In the genomic region with DNA sequence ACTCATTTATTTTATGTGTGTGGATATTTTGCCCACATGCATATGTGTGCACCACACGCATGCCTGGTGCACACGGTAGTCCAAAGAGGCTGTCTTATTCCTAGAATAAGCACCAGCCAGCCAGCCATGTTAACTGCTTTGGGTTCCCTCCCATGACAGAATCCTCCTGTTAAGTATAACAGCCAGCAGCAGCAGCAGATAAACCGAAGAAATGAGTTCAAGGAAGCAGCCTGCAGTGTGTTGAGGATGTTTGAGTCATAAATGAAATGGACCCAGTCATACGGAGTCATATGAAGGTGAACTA, we compare ENCODE assay signal across 11 mouse cellular contexts. TPM values are rescaled to one million over a fixed set of nuclear protein-coding genes. Genes with fewer than 3 reads are reported as not detected.
DNase-seq lines count a peak whose midpoint lies in the region; ATAC-seq lines count a peak whose summit lies in the region.
"Had no signal": no experiment of that assay in that cellular context is flagged by ENCODE, and none has a peak within 500 bp of the region (broad histone marks: within the 10 kb centered on the region; RNA-seq: fewer than 3 reads in every experiment).

No protein-coding gene starts in this region.

- H3K4me2 ChIP-seq in kidney, embryonic 15.5 days, result peak overlapping the region; percentile 54
- H3K4me2 ChIP-seq in neural tube, embryonic 12.5 days (replicated peaks), result 0 out of 2 replicates have a peak overlapping the region, but pooled peaks have one; percentile 49
- H3K4me2 ChIP-seq in liver, embryonic 15.5 days, result peak overlapping the region; percentile 62; the same call in 1 of the 2 replicates

- no peaks in the 10 kb centered on the region for H3K36me3 ChIP-seq in kidney, embryonic 15.5 days
- no peaks in the 10 kb centered on the region for H3K36me3 ChIP-seq in neural tube, embryonic 12.5 days
- no peaks in the 10 kb centered on the region for H3K36me3 ChIP-seq in liver, embryonic 15.5 days (replicated peaks)

- peaks cover 8% of the 10 kb centered on the region; the same call in 1 of the 2 replicates for H3K4me1 ChIP-seq in kidney, embryonic 15.5 days
- H3K4me1 ChIP-seq in neural tube, embryonic 12.5 days, result peaks cover 2% of the 10 kb centered on the region; the same call in 1 of the 2 replicates
- peaks cover 12% of the 10 kb centered on the region for H3K4me1 ChIP-seq in liver, embryonic 15.5 days (replicated peaks)

- no peaks in the 10 kb centered on the region for H3K9me3 ChIP-seq in kidney, embryonic 15.5 days (replicated peaks)
- no peaks in the 10 kb centered on the region for H3K9me3 ChIP-seq in neural tube, embryonic 12.5 days
- H3K9me3 ChIP-seq in liver, embryonic 15.5 days (replicated peaks), result no peaks in the 10 kb centered on the region

- DNase-seq in kidney, postnatal 36 days, result no peak
- no peak for DNase-seq in neural tube, embryonic 10.5 days (ENCODE audit: extremely low spot score, low spot score)
- DNase-seq in thymus, postnatal 36 days, result no peak
- no peak for DNase-seq in layer of hippocampus, adult 18-20 months (ENCODE audit: low spot score in 2 of 2)
- DNase-seq: heart, adult 11 months had no signal

- 34% methylated on average over 4 of the region's 4 CpGs for WGBS in kidney, embryonic 15.5 days
- 35% methylated on average over 4 of the region's 4 CpGs for WGBS in neural tube, embryonic 12.5 days
- 26% methylated on average over 4 of the region's 4 CpGs for WGBS in liver, embryonic 15.5 days (ENCODE audit: insufficient replicate concordance)

- no peak overlapping the region for H3K9ac ChIP-seq in kidney, embryonic 15.5 days
- no peak overlapping the region for H3K9ac ChIP-seq in neural tube, embryonic 12.5 days
- no peak overlapping the region for H3K9ac ChIP-seq in liver, embryonic 15.5 days

- no peak overlapping the region for H3K27ac ChIP-seq in kidney, embryonic 15.5 days
- no peak overlapping the region for H3K27ac ChIP-seq in neural tube, embryonic 12.5 days
- H3K27ac ChIP-seq in liver, embryonic 15.5 days (replicated peaks), result no peak overlapping the region

- H3K27me3 ChIP-seq in kidney, embryonic 15.5 days, result no peaks in the 10 kb centered on the region
- no peaks in the 10 kb centered on the region for H3K27me3 ChIP-seq in neural tube, embryonic 12.5 days (replicated peaks)
- H3K27me3 ChIP-seq in liver, embryonic 15.5 days, result no peaks in the 10 kb centered on the region

- ATAC-seq in kidney, embryonic 15.5 days (replicated peaks; ENCODE audit: low FRiP score), result no peak
- ATAC-seq in neural tube, embryonic 12.5 days (ENCODE audit: low FRiP score, low read depth), result no peak
- no peak for ATAC-seq in liver, embryonic 15.5 days (ENCODE audit: insufficient read depth)
- ATAC-seq: hindbrain, embryonic 16.5 days had no signal

- no peak overlapping the region for H3K4me3 ChIP-seq in kidney, embryonic 15.5 days (replicated peaks)
- H3K4me3 ChIP-seq in neural tube, embryonic 12.5 days, result no peak overlapping the region
- H3K4me3 ChIP-seq in liver, embryonic 15.5 days (replicated peaks), result no peak overlapping the region; the same call in 1 of the 2 replicates

RNA-seq across cellular contexts. Expression of gene Plet1, which starts 31.2 kb away (rescaled TPM):
- 24.8 TPM in 2 replicates for polyA plus RNA-seq in kidney, embryonic 15.5 days (2015; fragmentation: Nextera tagmentation; extraction: Ambion mirVana)
- polyA plus RNA-seq in neural tube, embryonic 12.5 days (2016; fragmentation: Nextera tagmentation; extraction: Ambion mirVana), result 0.22 and 0.24 TPM in 2 replicates
- polyA plus RNA-seq in liver, embryonic 15.5 days (2015; fragmentation: Nextera tagmentation; extraction: Ambion mirVana), result 0.17 and 0.35 TPM in 2 replicates
- total RNA-seq in layer of hippocampus, adult 18-20 months (2021), result under 1 TPM in 1 of 2 experiments, not detected in 1; 0.25 TPM
- total RNA-seq: left cerebral cortex, postnatal 10 days had no signal
- polyA plus RNA-seq: erythroblast, embryonic 14.5 days had no signal

Comparison
In these comparisons a context has a peak if more than half of its experiments do, and no peak if none do; other contexts are left out.
1. RNA of gene Plet1, which starts 31.2 kb away (polyA plus RNA-seq): 24.8 TPM in kidney, embryonic 15.5 days; 0.22 to 0.24 TPM in neural tube, embryonic 12.5 days and 0.17 to 0.35 TPM in liver, embryonic 15.5 days; every median in the first group is over 10 times any median in the second.
2. Peak in every context shown above with its lines, with median percentiles within 50 percentile points of each other: H3K4me2 ChIP-seq.